12 mouse cellular contexts compared by ENCODE assay signal in genomic region chr11:87720324-87720723, GRCm38 (mm10). TPM values are rescaled to one million over a fixed set of nuclear protein-coding genes. Genes with fewer than 3 reads are reported as not detected.
A peak's percentile ranks its signal among the peaks of the same experiment; 100 is the strongest.
DNase-seq lines count a peak whose midpoint lies in the region; ATAC-seq and TF ChIP-seq lines count a peak whose summit lies in the region.
"Had no signal": no experiment of that assay in that cellular context is flagged by ENCODE, and none has a peak within 500 bp of the region (broad histone marks: within the 10 kb centered on the region; RNA-seq: fewer than 3 reads in every experiment).

No protein-coding gene starts in this region.

- H3K27me3 ChIP-seq in liver, adult 2 months (ENCODE audit: control insufficient read depth, insufficient read depth, low read length) = no peaks in the 10 kb centered on the region
- peaks cover 50% of the 10 kb centered on the region for H3K27me3 ChIP-seq in E14TG2a.4 (ENCODE audit: insufficient read depth, low read length)
- H3K27me3 ChIP-seq: limb, embryonic 15.5 days had no signal

- no peaks in the 10 kb centered on the region for H3K9me3 ChIP-seq in E14TG2a.4 (ENCODE audit: low read length)
- H3K9me3 ChIP-seq: limb, embryonic 15.5 days had no signal

- no peak overlapping the region for H3K4me3 ChIP-seq in liver, adult 2 months (ENCODE audit: insufficient read depth, low read depth, low read length)
- H3K4me3 ChIP-seq in E14TG2a.4 (replicated peaks; ENCODE audit: low read length) = peak overlapping the region; percentile 54
- H3K4me3 ChIP-seq: erythroblast, embryonic 14.5 days; limb, embryonic 15.5 days had no signal

- no peak overlapping the region for H3K9ac ChIP-seq in liver, adult 2 months (ENCODE audit: low read depth, low read length)
- H3K9ac ChIP-seq: limb, embryonic 15.5 days had no signal

- no peak for TF ChIP-seq POLR2A in liver, adult 2 months (IDR thresholded peaks at IDR 0.05; ENCODE audit: extremely low read depth, insufficient read depth, low read length)

- DNase-seq in liver, adult 2 months (ENCODE audit: extremely low read depth, low read depth, low spot score) = no peak
- DNase-seq in liver = no peak
- peak; percentile 86 for DNase-seq in induced T-regulatory cell, adult 2 months (ENCODE audit: low read depth)
- DNase-seq in thymus, adult 18-20 months = peak; percentile 62 to 74
- no peak for DNase-seq in adrenal gland, adult 2 months
- no peak for DNase-seq in retina, embryonic 14.5 days (ENCODE audit: low spot score)
- DNase-seq: adrenal gland, postnatal 14 days; cerebellum, adult 8-10 months had no signal

- H3K27ac ChIP-seq in liver, adult 2 months (replicated peaks; ENCODE audit: insufficient read depth, low read depth, low read length) = no peak overlapping the region
- H3K27ac ChIP-seq: limb, embryonic 15.5 days had no signal

- H3K36me3 ChIP-seq in liver, adult 2 months (ENCODE audit: control insufficient read depth, insufficient read depth, low read length) = peaks cover 10% of the 10 kb centered on the region; the same call in 1 of the 2 replicates
- H3K36me3 ChIP-seq in E14TG2a.4 (ENCODE audit: insufficient read depth, low read length) = no peaks in the 10 kb centered on the region
- H3K36me3 ChIP-seq: limb, embryonic 15.5 days had no signal

- 85% methylated on average over 9 of the region's 9 CpGs for WGBS in liver, adult 2 months

- H3K79me2 ChIP-seq in liver, adult 2 months (ENCODE audit: control insufficient read depth, insufficient read depth, low read length) = peaks cover 16% of the 10 kb centered on the region; the same call in 1 of the 2 replicates

- no peaks in the 10 kb centered on the region for H3K4me1 ChIP-seq in liver, adult 2 months (ENCODE audit: control insufficient read depth, insufficient read depth, low read length)
- H3K4me1 ChIP-seq in E14TG2a.4 (replicated peaks; ENCODE audit: low read depth, low read length) = peaks cover 22% of the 10 kb centered on the region

- no peak for ATAC-seq in megakaryocyte, adult 5-6 weeks (ENCODE audit: poor library complexity, severe bottlenecking)

- 0 out of 2 replicates have a peak, but pooled peaks have one; percentile 8 for TF ChIP-seq CTCF in liver, adult 2 months (IDR thresholded peaks at IDR 0.05; ENCODE audit: low read depth, low read length)
- TF ChIP-seq CTCF in E14TG2a.4 (conservative IDR thresholded peaks at IDR 0.05; ENCODE audit: low read length) = peak; percentile 21; the same call in 1 of the 2 replicates

RNA-seq across cellular contexts. Expression of gene Supt4a, which starts 17.0 kb away (rescaled TPM):
- 59.9 and 63.8 TPM in 2 replicates for total RNA-seq in liver, adult 2 months (2014; rRNA removed)
- polyA plus RNA-seq in liver, adult 2 months (2012; rRNA removed) = 41.9 and 46.5 TPM in 2 replicates
- total RNA-seq in adrenal gland, adult 2 months (2021) = 10 to 100 TPM; 43.3 to 74.3 TPM
- polyA plus RNA-seq in adrenal gland, adult 2 months (2012; rRNA removed) = 18.5 and 21.4 TPM in 2 replicates
- 200 and 205 TPM in 2 replicates for total RNA-seq in megakaryocyte, adult 5-6 weeks (2015)
- 58.9 and 59.0 TPM in 2 replicates for total RNA-seq in megakaryocyte, adult 5-6 weeks (2017)

RNA-seq across cellular contexts. Expression of gene Tspoap1, which starts 40.0 kb away (rescaled TPM):
- 0.09 and 1.1 TPM in 2 replicates for total RNA-seq in liver, adult 2 months (2014; rRNA removed)
- 0.26 and 0.37 TPM in 2 replicates for polyA plus RNA-seq in liver, adult 2 months (2012; rRNA removed)
- total RNA-seq in adrenal gland, adult 2 months (2021) = 1 to 10 TPM; 3.3 to 4.6 TPM
- 6.6 and 9.7 TPM in 2 replicates for polyA plus RNA-seq in adrenal gland, adult 2 months (2012; rRNA removed)
- total RNA-seq in megakaryocyte, adult 5-6 weeks (2015) = 5.4 and 8.0 TPM in 2 replicates
- 6.1 and 8.6 TPM in 2 replicates for total RNA-seq in megakaryocyte, adult 5-6 weeks (2017)

RNA-seq across cellular contexts. Expression of gene Rnf43, which starts 57.8 kb away (rescaled TPM):
- 13.2 and 14.1 TPM in 2 replicates for total RNA-seq in liver, adult 2 months (2014; rRNA removed)
- 19.3 and 19.5 TPM in 2 replicates for polyA plus RNA-seq in liver, adult 2 months (2012; rRNA removed)
- total RNA-seq in adrenal gland, adult 2 months (2021) = 1 to 10 TPM; 3.8 to 7.8 TPM
- 5.3 and 6.4 TPM in 2 replicates for polyA plus RNA-seq in adrenal gland, adult 2 months (2012; rRNA removed)
- 3.3 and 4.0 TPM in 2 replicates for total RNA-seq in megakaryocyte, adult 5-6 weeks (2015)
- 3.4 and 8.6 TPM in 2 replicates for total RNA-seq in megakaryocyte, adult 5-6 weeks (2017)

Comparison
In these comparisons a context has a peak if more than half of its experiments do, and no peak if none do; other contexts are left out.
1. DNase-seq: peak in induced T-regulatory cell, adult 2 months (single experiment) and thymus, adult 18-20 months (2 of 2); none in liver, adult 2 months (single experiment), liver (single experiment), adrenal gland, adult 2 months (single experiment) and retina, embryonic 14.5 days (single experiment).